Mouse (Mus musculus): ENCODE data around the gene Prg2. TPM values are rescaled to one million over a fixed set of nuclear protein-coding genes. Genes with fewer than 3 reads are reported as not detected.

The Prg2 gene
- polyA plus RNA-seq, 1 experiment: not detected

GRCm38 (mm10) chr2:84961300-84961699, 19.0 kb upstream of the Prg2 start:
- Histone ChIP-seq H3K4me1 (ENCODE audit: control insufficient read depth, insufficient read depth, low read length) (no peaks in the 10 kb centered on the region), H3K27me3 (ENCODE audit: control insufficient read depth, insufficient read depth, low read length) (no peaks in the 10 kb centered on the region), H3K36me3 (ENCODE audit: control insufficient read depth, insufficient read depth, low read length) (no peaks in the 10 kb centered on the region), H3K4me3 (ENCODE audit: control insufficient read depth, low read depth, low read length) (no peak overlapping the region), H3K27ac (ENCODE audit: control insufficient read depth, insufficient read depth, low read depth, low read length) (no peak overlapping the region)
- TF ChIP-seq POLR2A (IDR thresholded peaks at IDR 0.05; ENCODE audit: control insufficient read depth, low read depth, low read length): no peak
- TF ChIP-seq CTCF (IDR thresholded peaks at IDR 0.05; ENCODE audit: control insufficient read depth, insufficient read depth, insufficient replicate concordance, low read depth, low read length): no peak

- Histone ChIP-seq H3K4me1 (ENCODE audit: control insufficient read depth, insufficient read depth, low read length) (no peaks in the 10 kb centered on the region), H3K27me3 (ENCODE audit: control insufficient read depth, insufficient read depth, low read length) (no peaks in the 10 kb centered on the region), H3K27ac (ENCODE audit: control insufficient read depth, insufficient read depth, low read depth, low read length) (no peak overlapping the region), H3K4me3 (ENCODE audit: control insufficient read depth, low read depth, low read length) (no peak overlapping the region), H3K36me3 (ENCODE audit: control insufficient read depth, insufficient read depth, low read length) (no peaks in the 10 kb centered on the region)
- no peak for TF ChIP-seq POLR2A (IDR thresholded peaks at IDR 0.05; ENCODE audit: control insufficient read depth, low read depth, low read length)
- no peak for TF ChIP-seq CTCF (IDR thresholded peaks at IDR 0.05; ENCODE audit: control insufficient read depth, insufficient read depth, insufficient replicate concordance, low read depth, low read length)
Observed at GRCm38 (mm10) chr2:84961901-84962300, 18.4 kb upstream of the Prg2 start.

GRCm38 (mm10) chr2:84962906-84963507, 17.3 kb upstream of the Prg2 start:
- Histone ChIP-seq H3K27ac (ENCODE audit: control insufficient read depth, insufficient read depth, low read depth, low read length) (no peak overlapping the region), H3K36me3 (ENCODE audit: control insufficient read depth, insufficient read depth, low read length) (no peaks in the 10 kb centered on the region), H3K4me3 (ENCODE audit: control insufficient read depth, low read depth, low read length) (no peak overlapping the region), H3K27me3 (ENCODE audit: control insufficient read depth, insufficient read depth, low read length) (no peaks in the 10 kb centered on the region), H3K4me1 (ENCODE audit: control insufficient read depth, insufficient read depth, low read length) (no peaks in the 10 kb centered on the region)
- no peak for TF ChIP-seq CTCF (IDR thresholded peaks at IDR 0.05; ENCODE audit: control insufficient read depth, insufficient read depth, insufficient replicate concordance, low read depth, low read length)
- TF ChIP-seq POLR2A (IDR thresholded peaks at IDR 0.05; ENCODE audit: control insufficient read depth, low read depth, low read length): no peak

- no peak overlapping the region for H3K27ac ChIP-seq (ENCODE audit: control insufficient read depth, insufficient read depth, low read depth, low read length)
- H3K36me3 ChIP-seq (ENCODE audit: control insufficient read depth, insufficient read depth, low read length): no peaks in the 10 kb centered on the region
- no peak for TF ChIP-seq POLR2A (IDR thresholded peaks at IDR 0.05; ENCODE audit: control insufficient read depth, low read depth, low read length)
- TF ChIP-seq CTCF (IDR thresholded peaks at IDR 0.05; ENCODE audit: control insufficient read depth, insufficient read depth, insufficient replicate concordance, low read depth, low read length): no peak
- no peaks in the 10 kb centered on the region for H3K4me1 ChIP-seq (ENCODE audit: control insufficient read depth, insufficient read depth, low read length)
- no peaks in the 10 kb centered on the region for H3K27me3 ChIP-seq (ENCODE audit: control insufficient read depth, insufficient read depth, low read length)
- H3K4me3 ChIP-seq (ENCODE audit: control insufficient read depth, low read depth, low read length): no peak overlapping the region
Observed at GRCm38 (mm10) chr2:84964111-84964801, 16.0 kb upstream of the Prg2 start.

- Histone ChIP-seq H3K27ac (ENCODE audit: control insufficient read depth, insufficient read depth, low read depth, low read length) (no peak overlapping the region), H3K4me1 (ENCODE audit: control insufficient read depth, insufficient read depth, low read length) (no peaks in the 10 kb centered on the region), H3K4me3 (ENCODE audit: control insufficient read depth, low read depth, low read length) (no peak overlapping the region), H3K27me3 (ENCODE audit: control insufficient read depth, insufficient read depth, low read length) (no peaks in the 10 kb centered on the region), H3K36me3 (ENCODE audit: control insufficient read depth, insufficient read depth, low read length) (no peaks in the 10 kb centered on the region)
- TF ChIP-seq CTCF (IDR thresholded peaks at IDR 0.05; ENCODE audit: control insufficient read depth, insufficient read depth, insufficient replicate concordance, low read depth, low read length) (no peak), POLR2A (IDR thresholded peaks at IDR 0.05; ENCODE audit: control insufficient read depth, low read depth, low read length) (no peak)
Observed at GRCm38 (mm10) chr2:84967318-84967991, 12.8 kb upstream of the Prg2 start.

- Histone ChIP-seq H3K27me3 (ENCODE audit: control insufficient read depth, insufficient read depth, low read length) (no peaks in the 10 kb centered on the region), H3K4me1 (ENCODE audit: control insufficient read depth, insufficient read depth, low read length) (no peaks in the 10 kb centered on the region), H3K36me3 (ENCODE audit: control insufficient read depth, insufficient read depth, low read length) (no peaks in the 10 kb centered on the region), H3K4me3 (ENCODE audit: control insufficient read depth, low read depth, low read length) (no peak overlapping the region), H3K27ac (ENCODE audit: control insufficient read depth, insufficient read depth, low read depth, low read length) (no peak overlapping the region)
- no peak for TF ChIP-seq CTCF (IDR thresholded peaks at IDR 0.05; ENCODE audit: control insufficient read depth, insufficient read depth, insufficient replicate concordance, low read depth, low read length)
- TF ChIP-seq POLR2A (IDR thresholded peaks at IDR 0.05; ENCODE audit: control insufficient read depth, low read depth, low read length): no peak
Observed at GRCm38 (mm10) chr2:84975580-84975979, 4.7 kb upstream of the Prg2 start.

- Histone ChIP-seq H3K4me1 (ENCODE audit: control insufficient read depth, insufficient read depth, low read length) (no peaks in the 10 kb centered on the region), H3K27me3 (ENCODE audit: control insufficient read depth, insufficient read depth, low read length) (no peaks in the 10 kb centered on the region), H3K36me3 (ENCODE audit: control insufficient read depth, insufficient read depth, low read length) (no peaks in the 10 kb centered on the region), H3K27ac (ENCODE audit: control insufficient read depth, insufficient read depth, low read depth, low read length) (no peak within 1 kb of the TSS), H3K4me3 (ENCODE audit: control insufficient read depth, low read depth, low read length) (no peak within 1 kb of the TSS)
- TF ChIP-seq POLR2A (IDR thresholded peaks at IDR 0.05; ENCODE audit: control insufficient read depth, low read depth, low read length): no peak
- no peak for TF ChIP-seq CTCF (IDR thresholded peaks at IDR 0.05; ENCODE audit: control insufficient read depth, insufficient read depth, insufficient replicate concordance, low read depth, low read length)
Observed at GRCm38 (mm10) chr2:84987930-84988329, 7.7 kb downstream of the Prg2 start, which contains the start of gene Prg3. Gene Prg3, plus strand, starts transcription at chr2:84988215.
